Mouse (Mus musculus): ENCODE results near the gene Kif16b.

The Kif16b gene

GRCm38 (mm10) chr2:142735691-142736090 lies 165.6 kb downstream of the Kif16b start:
- WGBS = 93% methylated on average over 3 of the region's 3 CpGs

- 91% methylated on average over 2 of the region's 2 CpGs for WGBS
These were observed 167.3 kb downstream of the Kif16b start for GRCm38 (mm10) chr2:142734046-142734445.

- WGBS = 49% methylated on average over 4 of the region's 4 CpGs
These were observed 169.0 kb downstream of the Kif16b start for GRCm38 (mm10) chr2:142732370-142732769.

GRCm38 (mm10) chr2:142731778-142732092 lies 169.6 kb downstream of the Kif16b start:
- 14% methylated on average over 1 of the region's 1 CpGs for WGBS

- 45% methylated on average over 10 of the region's 10 CpGs for WGBS
These were observed 170.1 kb downstream of the Kif16b start for GRCm38 (mm10) chr2:142731016-142731777.

GRCm38 (mm10) chr2:142724215-142725001 lies 176.9 kb downstream of the Kif16b start:
- 86% methylated on average over 7 of the region's 7 CpGs for WGBS

GRCm38 (mm10) chr2:142720174-142720573 lies 181.2 kb downstream of the Kif16b start:
- 89% methylated on average over 2 of the region's 2 CpGs for whole genome bisulfite sequencing

GRCm38 (mm10) chr2:142717591-142717990 lies 183.7 kb downstream of the Kif16b start:
- 88% methylated on average over 4 of the region's 4 CpGs for WGBS

- WGBS = 74% methylated on average over 1 of the region's 1 CpGs
These were observed 186.0 kb downstream of the Kif16b start for GRCm38 (mm10) chr2:142715186-142715911.

GRCm38 (mm10) chr2:142712727-142713126 lies 188.6 kb downstream of the Kif16b start:
- WGBS = 81% methylated on average over 11 of the region's 11 CpGs

GRCm38 (mm10) chr2:142709326-142709725 lies 192.0 kb downstream of the Kif16b start:
- 49% methylated on average over 3 of the region's 3 CpGs for WGBS

GRCm38 (mm10) chr2:142700689-142701088 lies 200.6 kb downstream of the Kif16b start:
- 45% methylated on average over 4 of the region's 4 CpGs for WGBS

GRCm38 (mm10) chr2:142698650-142699049 lies 202.7 kb downstream of the Kif16b start:
- 43% methylated on average over 3 of the region's 3 CpGs for WGBS

- WGBS = 96% methylated on average over 1 of the region's 1 CpGs
These were observed 206.4 kb downstream of the Kif16b start for GRCm38 (mm10) chr2:142694936-142695331.

- 91% methylated on average over 3 of the region's 3 CpGs for WGBS
These were observed 207.1 kb downstream of the Kif16b start for GRCm38 (mm10) chr2:142694019-142694935.

GRCm38 (mm10) chr2:142693461-142693860 lies 207.9 kb downstream of the Kif16b start:
- WGBS = 80% methylated on average over 1 of the region's 1 CpGs

- 93% methylated on average over 2 of the region's 2 CpGs for WGBS
These were observed 211.8 kb downstream of the Kif16b start for GRCm38 (mm10) chr2:142689496-142689895.

GRCm38 (mm10) chr2:142687936-142688514 lies 213.3 kb downstream of the Kif16b start:
- 96% methylated on average over 4 of the region's 4 CpGs for WGBS

- WGBS = 84% methylated on average over 5 of the region's 5 CpGs
These were observed 218.2 kb downstream of the Kif16b start for GRCm38 (mm10) chr2:142682965-142683709.

GRCm38 (mm10) chr2:142668426-142668825 lies 232.9 kb downstream of the Kif16b start:
- WGBS = 50% methylated on average over 3 of the region's 3 CpGs
